Mouse (Mus musculus) inflammation-experienced regulatory T-cells, adult 6 months (primary cell): ENCODE measurements around the gene Bod1l. TPM values are rescaled to one million over a fixed set of nuclear protein-coding genes. Genes with fewer than 3 reads are reported as not detected.
A peak's percentile ranks its signal among the peaks of the same experiment; 100 is the strongest.

ENCODE experiments used
- ATAC-seq: one replicate; pipeline ENCODE4 v1.8.0; 2017
- polyA plus RNA-seq, 3 experiments: library from polyadenylated mRNA; unstranded; fragments of 100-300 nt; shearing (Covaris generic); gene quantifications; one replicate each; pipeline ENCODE4 v1.2.1; 2017

The Bod1l gene
- polyA plus RNA-seq, 3 experiments from 2014 or later: 32.6 to 41.4 (median 38.2) TPM

DNA sequence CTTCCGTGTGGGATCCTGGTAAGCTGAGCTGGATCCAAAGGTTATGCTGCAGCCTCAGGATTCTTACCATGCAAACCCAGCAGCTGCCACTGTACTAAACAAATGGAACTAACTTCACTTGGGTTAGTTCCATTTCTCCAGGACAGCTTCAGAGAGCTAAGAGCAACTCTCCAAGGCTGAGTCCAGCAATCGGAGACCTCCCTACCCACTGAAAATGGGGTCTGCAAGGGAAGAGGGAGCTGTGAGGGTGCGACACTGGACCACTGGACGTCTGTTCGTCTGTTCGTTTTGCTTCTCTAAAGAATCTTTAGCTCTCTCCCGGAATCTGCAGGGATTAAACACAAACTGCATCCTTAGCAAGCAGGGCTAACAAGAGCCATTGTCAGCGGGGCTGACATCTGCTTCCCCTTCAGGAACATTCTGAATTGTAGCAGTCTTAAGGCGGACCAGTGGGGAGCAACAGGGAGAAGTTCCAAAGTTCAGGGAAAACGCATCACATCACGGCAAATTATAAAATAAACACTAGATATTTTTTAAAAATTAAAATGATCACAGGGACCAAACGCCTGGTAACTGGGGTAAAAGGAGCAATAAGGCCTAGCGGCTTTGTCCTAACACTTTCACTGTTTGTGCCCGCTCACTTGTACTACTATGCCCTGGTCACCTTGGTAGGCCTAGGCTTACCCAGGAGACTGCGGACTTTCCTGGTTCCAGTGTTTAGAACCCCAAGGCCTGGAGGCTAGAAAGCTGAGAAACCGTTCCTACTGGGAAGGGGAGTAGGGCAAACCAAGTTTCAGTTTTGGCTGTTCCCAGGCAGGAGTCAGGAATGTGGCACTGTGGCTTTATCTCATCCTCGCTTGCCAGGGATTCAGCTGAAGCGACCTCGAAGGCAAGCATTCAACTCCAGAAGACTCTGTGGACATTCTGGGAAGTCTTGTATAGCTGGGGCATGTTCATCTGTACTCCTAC lies 85.2 kb downstream of the Bod1l start:
- no peak for ATAC-seq

DNA sequence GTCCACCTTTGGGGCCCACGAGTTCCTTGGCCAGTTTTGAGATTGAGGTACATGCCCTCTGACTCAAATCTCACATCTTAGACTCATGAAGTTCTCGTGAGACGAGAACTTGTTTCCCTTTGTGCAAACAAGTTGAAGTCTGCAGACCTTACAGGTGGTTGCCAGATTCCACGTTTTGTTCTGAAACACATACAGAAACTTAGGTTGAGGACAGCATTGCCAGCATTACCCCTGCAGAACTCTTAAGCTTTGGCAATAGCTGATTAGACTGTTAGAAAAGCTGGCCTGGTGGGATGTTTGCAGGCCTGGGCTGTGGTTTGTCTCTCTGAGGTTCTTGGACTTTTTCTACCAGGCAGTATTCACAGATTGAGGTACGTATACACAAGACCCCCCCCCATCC lies 86.8 kb downstream of the Bod1l start:
- no peak for ATAC-seq

DNA sequence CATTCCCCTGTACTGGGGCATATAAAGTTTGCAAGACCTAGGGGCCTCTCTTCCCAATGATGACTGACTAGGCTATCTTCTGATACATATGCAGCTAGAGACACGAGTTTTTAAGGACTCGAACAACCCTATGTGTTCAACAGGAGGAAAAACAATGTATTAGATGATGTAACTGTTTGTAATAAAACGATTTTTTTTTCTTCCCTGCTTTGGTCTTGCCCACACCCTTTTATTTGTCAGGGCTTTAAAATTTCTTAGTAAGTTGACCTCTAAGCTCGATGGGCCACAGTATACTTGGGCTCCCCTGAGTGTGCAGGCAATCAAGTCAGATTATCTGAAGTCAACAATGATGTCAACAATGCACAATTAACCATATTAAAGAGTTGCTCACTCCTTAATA lies 87.7 kb downstream of the Bod1l start:
- no peak for ATAC-seq

DNA sequence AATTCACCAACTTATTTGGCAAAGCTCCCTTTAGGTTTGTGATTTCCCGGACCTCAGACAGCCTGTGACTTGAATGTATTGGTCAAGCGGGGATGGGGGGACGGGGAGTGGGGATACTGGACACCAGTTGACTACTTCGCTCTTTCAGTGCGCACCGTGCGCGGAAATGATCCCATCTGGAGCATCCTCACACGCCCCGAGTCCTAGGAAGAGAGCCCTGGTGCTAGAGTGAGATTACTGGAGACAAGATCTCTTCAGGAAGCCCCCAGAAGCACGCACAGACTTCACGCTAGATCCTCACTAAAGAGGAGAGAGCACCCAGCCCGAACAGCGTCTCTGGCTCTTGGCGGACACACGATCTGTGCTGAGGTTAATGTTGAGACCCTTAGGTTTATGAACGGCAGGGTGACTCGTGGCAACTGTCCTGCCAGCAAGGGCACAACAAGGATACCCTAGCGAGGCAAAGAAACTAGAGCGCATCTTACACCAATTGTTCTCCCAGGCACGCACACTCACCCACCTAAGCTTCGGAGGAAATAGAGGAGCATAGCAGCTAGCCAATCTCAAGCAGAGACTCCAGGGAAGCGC lies 88.6 kb downstream of the Bod1l start:
- ATAC-seq: no peak

DNA sequence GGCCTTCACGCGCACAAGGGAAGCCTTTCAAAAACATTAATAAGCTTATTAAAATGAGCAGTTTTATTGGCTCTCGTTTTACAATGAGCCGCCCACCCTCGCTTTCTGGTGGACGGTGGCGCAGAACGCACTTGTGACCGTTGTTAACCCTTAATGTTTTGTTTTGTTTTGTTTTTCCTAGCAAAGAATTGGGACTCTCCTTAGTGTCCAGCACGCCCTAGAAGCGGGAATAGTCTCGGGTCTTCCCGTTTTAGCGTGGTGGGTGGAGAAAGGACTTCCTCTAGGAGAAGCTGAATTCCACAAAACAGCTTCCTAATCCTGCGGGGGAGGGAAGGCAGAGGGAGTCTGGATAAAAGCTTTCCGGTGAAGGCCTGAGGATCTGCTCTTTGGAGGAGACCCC lies 89.3 kb downstream of the Bod1l start:
- no peak for ATAC-seq

DNA sequence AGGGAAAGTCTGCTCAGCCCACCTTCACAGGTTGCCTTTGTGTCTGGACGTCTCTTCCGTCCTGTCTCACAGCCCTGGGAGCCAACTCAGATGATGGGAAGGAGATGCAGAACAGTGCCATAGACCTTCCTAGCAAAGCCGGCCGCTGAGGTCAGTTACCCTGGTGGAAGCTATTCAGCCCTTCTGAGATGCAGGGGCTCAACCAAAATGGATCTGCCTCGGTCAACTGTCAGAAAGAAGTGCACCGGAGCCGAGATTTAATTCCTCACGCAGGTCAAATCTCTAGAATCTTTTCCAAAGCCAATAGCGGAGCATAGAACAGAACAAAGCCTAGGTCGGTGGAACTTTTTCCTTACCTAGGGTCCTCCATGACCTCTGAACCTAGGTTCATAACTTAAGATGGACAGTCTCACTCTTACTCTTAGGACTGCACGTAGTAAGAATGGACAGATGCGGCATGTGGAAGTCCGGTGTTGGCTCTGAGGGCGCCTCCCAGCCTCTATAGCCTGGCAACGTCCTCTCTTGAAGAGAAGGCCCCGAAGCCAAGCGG lies 89.8 kb downstream of the Bod1l start:
- ATAC-seq: no peak

DNA sequence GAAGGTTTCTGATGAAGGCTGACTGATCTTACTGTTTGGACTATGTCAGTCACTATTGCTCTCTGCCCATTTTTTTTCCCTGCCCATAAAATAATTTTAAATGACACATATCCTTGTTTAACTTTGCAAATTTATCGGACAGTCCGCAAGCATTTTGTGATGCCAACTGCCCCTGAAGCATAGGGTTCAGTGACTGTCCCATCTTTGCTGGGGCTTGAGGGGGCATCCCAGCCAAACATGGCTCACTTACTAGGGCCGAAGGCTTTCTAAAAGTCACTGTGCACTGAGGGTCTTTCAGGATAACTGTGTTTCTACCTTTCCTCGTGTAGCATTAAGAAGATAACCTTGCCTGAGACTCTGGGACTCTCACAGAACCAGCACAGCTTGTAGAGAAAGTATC lies 91.4 kb downstream of the Bod1l start:
- no peak for ATAC-seq

DNA sequence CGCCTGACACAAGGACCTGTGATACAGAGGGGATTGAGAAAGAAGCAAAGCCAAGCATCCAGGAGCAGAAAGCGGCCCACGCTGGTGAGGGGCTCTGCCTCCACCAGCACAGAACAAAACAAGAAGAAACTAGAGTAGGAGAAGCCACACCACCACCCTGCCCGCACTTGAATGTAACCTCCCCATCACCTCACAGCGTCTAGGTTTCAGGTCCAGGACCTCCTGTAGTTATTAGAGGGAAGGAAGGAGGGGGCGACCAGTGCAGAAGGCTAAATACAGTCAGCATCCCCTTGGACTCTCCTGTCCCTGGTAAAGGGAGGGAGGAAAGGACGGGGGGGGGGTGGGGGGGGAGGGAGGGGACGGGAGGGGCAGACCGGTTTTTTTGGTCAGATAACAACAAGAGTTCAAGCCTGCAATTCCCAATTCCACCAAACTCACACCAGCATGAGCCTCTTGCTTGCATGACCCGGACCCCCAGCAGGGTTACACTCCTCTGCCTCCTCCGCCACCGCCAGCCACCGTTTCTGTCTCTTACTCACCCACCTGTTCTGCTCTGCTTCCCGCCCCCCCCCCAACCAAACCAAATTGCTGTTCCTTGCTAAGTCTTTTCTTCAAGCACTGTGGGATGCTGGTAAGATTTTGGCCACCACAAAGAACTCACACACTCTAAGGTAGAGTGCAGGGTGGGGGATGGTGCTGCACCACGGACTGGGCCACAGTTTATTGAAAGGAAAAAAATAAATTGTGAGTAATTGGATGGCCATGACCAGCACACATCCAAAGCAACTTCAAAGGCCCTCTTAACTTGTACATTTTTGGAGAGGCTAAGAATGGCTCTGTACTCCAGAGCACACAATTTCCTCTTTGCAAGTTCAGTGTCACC lies 99.0 kb downstream of the Bod1l start:
- no peak for ATAC-seq

DNA sequence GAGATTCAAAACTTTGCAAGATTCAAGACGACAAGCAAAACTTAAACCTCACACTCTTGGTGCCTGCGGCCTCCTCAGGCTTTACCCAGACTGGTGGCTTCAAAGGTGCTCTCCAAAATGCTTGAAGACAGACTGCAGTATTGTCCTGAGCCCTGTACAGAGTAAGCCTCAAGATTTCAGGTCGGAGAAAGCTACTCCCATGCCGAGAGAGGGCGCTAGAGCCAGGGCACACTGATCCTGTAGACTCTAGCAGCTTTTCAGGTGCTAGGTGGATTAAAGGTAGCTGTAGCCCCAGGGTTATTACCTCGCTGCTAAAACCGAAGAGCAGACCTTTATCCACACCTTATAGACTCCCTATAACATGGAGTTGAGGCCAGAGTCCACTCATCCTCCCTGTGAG lies 99.9 kb downstream of the Bod1l start:
- ATAC-seq: no peak

DNA sequence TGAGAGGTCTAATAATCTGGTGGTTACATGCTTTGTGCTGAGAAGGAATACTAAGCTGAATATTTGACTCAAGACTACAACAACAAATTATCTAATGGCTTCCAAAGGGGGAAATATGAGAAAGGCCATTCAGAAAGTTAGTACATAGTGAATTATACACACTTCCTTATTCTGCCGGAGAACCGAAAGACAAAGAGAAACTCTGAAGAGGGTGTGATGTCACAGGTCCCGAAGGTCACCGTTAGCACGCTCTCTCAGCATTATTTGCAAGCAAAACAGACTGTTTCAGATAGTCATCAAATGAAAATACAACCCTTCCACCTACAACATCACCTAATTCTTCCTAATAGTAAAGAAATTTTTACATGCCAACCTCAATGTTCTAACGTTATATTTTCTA lies 105.3 kb downstream of the Bod1l start:
- ATAC-seq: peak; percentile 48

Other genes starting within 250 kb of the Bod1l start
- 10 to 100 TPM; 19.1 to 31.4 (median 20.1) TPM for gene Rab28, start 136.2 kb downstream of the Bod1l start, polyA plus RNA-seq
- not detected for gene Nkx3-2, start 79.8 kb downstream of the Bod1l start, polyA plus RNA-seq
- gene Gm16223, start 223.6 kb upstream of the Bod1l start, polyA plus RNA-seq: under 1 TPM in 1 of 3 experiments, not detected in 2; 0.19 TPM